Mouse (Mus musculus) heart, postnatal 0 days (tissue): ENCODE measurements around the gene Nup214.

Experiments used
- CTCF ChIP-seq: IDR thresholded peaks from 2 replicates; pipeline ENCODE4 v1.5.1; 2016; ENCODE audit warnings: antibody characterized with exemption, control low read depth, low read depth
- EP300 ChIP-seq: IDR thresholded peaks from 2 replicates; pipeline ENCODE4 v1.6.1; 2016; ENCODE audit warnings: antibody characterized with exemption, low read depth

DNA sequence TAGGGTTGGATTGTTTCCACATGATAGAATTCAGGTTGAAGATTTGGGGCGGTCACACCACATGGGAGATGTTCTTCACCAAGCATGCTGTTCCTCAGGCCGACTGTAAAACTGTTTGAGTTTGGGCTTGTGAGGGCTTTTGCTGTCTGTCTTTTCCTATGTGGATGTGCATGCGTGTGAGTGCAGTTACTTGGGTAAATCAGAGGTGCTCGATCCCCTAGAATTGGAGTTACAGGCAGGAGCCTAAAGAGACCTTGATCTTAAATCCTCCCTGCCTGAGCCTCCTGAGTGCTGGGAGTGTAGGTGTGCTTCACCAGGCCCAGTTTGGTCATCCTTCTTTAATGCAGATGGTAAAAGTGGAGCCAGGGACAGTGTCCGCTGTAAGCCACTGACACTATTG is 23.3 kb downstream of the Nup214 start:
- TF ChIP-seq CTCF, result no peak
- TF ChIP-seq EP300, result no peak
